Mouse (Mus musculus) layer of hippocampus, adult 8-10 months (tissue): ENCODE measurements around the gene Aprt. TPM values are rescaled to one million over a fixed set of nuclear protein-coding genes. Genes with fewer than 3 reads are reported as not detected.

Source experiments
- DNase-seq, 2 experiments: peaks; one replicate each; pipeline ENCODE4 v3.0.0; 2022; ENCODE audit warnings: low spot score in 2 of 2
- microRNA-seq, 2 experiments: library from miRNA; unstranded; fragments of <30 nt; microRNA quantifications; one replicate each; pipeline ENCODE4 v1.2.0; 2022
- total RNA-seq, 4 experiments: library from RNA; stranded (reverse); gene quantifications; 2 replicates each; pipeline ENCODE4 v1.2.4; 2022

Aprt gene
- total RNA-seq, 4 experiments from 2014 or later, result 56.8 to 69.3 (median 60.2) TPM

DNA sequence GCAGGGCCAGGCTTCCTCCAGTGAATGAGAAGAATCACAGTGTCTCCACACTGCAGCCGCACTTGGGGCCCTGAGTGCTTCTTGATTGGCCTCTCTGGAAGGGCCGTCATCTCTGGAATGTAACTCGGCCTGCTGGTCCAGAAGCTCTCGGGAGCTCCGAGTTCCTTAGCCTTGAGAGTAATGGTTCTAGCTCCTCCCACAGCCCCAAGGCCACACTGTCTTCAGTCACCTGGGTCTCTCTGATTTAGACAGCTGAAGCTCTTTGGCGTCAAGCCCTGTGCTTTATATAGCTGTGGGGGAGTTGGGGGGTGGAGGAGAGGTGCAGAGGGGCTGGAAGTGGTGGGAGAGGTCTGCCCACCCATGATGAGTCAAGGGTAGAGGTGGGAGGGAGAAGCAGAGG, 39.7 kb downstream of the Aprt start:
- DNase-seq, result no peak

DNA sequence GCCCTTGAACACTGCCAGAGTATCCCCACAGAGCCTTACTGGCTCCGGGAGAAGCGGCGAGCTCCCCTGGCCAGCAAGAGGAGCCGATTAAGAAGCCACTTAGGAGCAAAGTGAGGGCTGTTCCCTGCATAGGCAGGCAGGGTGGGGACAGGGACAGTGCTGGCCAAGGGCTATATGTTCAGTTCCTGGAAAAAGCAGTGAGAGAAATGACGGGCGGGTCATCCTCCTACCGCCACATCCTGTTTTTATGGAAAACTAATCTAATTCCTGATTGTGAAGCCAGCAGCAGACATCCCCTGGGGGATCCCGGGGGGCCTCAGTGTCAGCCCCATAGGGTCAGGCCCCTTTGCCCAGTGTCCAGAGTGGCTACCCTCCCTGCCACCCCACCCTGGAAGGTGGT, 45.4 kb downstream of the Aprt start:
- no peak for DNase-seq

DNA sequence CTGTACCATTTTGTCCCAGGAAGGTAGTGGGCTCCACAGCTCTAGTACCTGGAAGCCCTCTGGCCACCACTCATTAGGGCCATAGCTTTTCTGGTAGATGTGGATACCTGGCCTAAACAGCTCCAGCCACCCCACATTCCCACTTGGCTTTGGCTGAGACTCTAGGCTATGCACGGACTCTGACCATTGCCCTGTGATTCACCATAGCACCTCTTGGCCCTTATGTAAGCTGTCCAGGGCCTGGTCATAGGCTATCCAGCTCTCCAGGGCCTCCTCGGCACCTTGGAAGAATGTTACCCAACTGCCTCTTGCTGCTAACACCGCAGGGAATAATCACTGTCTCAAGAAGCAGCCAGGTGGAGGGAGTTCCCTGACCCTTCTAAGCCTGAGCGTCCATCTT, 47.5 kb downstream of the Aprt start:
- DNase-seq, result no peak

DNA sequence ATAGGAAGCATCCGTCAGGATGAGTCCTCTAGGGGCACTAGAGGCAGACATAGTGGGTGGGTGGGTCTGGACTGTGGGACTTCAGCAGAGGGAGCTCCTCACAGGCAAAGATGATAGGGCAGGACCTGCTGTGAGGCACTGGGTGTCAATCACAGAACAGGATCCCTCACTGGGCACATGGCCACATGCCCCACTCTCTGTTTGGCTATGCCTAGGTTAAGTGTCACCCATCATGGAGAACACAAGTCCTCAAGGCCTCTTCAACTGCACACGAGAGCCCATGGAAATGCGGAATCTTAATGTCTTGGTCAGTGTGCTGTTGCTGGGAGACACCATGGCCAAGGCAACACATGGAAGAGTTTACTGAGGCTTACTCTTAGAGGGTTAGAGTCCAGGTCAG, 48.8 kb downstream of the Aprt start:
- no peak for DNase-seq

DNA sequence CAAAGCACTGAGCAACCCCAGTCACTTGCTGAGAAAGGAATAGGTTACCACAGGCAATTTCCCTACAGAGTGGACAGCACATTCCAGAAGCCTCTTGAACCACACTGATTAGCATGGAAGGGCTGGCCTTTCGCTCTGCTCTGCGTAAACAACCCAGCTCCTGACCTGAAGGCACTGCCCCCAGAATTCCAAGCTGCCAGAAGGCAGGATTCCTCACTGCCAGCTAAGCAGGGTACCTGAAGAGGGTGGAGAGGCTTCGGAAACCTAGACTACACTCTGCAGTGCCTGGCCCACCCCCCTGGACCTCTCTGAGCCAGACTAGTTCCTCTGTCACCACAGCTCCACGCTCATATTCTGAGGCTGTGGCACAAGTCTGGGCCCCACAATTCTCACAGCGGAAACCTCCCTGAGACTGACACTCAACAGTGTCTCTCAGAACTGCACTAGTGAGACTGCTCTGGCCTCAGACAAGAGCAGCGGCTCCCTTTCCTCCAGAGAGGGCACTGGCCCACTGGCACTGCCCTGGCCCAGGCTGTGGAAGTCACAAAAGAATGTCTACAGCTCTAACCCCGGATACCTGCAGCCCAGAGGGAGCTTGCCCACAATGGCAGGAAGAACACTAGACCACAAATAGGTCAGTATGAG, 50.1 kb downstream of the Aprt start:
- no peak for DNase-seq

DNA sequence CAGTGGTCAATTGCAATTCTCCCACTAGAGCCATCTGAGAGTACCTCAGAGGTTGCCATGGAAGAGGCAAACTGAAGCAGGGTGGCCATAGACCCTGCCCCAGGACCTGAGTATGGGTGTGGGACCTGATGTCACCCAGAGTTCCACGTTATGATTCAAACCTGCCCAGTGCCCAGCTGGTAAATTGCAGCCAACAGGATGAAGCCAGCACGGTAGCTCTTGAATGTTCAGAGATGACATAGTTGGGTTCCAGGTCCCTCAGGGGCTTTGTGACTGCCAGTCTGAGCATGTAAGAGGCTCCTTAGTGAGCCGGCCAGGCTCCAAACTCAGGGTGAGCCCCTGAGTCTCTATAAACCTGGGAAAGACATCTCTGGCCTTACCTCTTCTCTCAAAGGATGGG, 50.6 kb downstream of the Aprt start:
- DNase-seq, result no peak

DNA sequence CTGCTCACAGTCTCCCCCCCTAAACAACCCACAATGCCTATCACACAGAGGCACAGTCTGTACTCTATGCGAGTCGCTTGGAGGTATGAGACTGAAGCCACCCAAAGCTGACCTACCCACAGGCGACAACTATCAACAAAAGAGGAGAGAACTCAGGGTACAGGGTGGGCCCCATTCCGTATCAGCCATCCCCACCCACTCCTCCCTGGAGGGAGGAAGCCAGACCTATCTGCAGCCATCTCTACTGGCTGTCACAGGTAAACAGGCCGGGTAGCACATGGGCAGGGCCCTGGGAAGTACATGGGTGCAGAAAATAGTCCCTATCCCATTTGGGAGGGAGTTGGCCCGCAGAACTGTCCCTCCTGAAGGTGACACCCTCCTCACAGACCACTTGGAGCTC, 51.7 kb downstream of the Aprt start:
- no peak for DNase-seq

Small RNAs within 50 kb of the gene (microRNA-seq; reads per million reads assigned to microRNA genes)
- 0 reads per million in 2 experiments for gene Mir6396

Other genes with a start within 250 kb of the Aprt start
- 1 to 10 TPM in 3 of 4 experiments, under 1 TPM in 1; 0.31 to 1.8 (median 1.4) TPM for gene Trhr2, start 216.2 kb downstream of the Aprt start, total RNA-seq
- gene Zc3h18, start 200.3 kb downstream of the Aprt start, total RNA-seq, result 10 to 100 TPM; 39.6 to 42.7 (median 40.9) TPM
- not detected for gene Il17c, start 154.9 kb downstream of the Aprt start, total RNA-seq
- gene Cyba, start 144.0 kb downstream of the Aprt start, total RNA-seq, result 10 to 100 TPM in 3 of 4 experiments, 1 to 10 TPM in 1; 7.4 to 54.9 (median 25.7) TPM
- gene Mvd, start 133.5 kb downstream of the Aprt start, total RNA-seq, result 10 to 100 TPM; 19.0 to 36.1 (median 25.0) TPM
- not detected for gene Snai3, start 116.2 kb downstream of the Aprt start, total RNA-seq
- 10 to 100 TPM; 26.9 to 40.7 (median 31.3) TPM for gene Rnf166, start 100.8 kb downstream of the Aprt start, total RNA-seq
- 10 to 100 TPM; 23.4 to 31.5 (median 27.6) TPM for gene Ctu2, start 100.8 kb downstream of the Aprt start, total RNA-seq
- 1 to 10 TPM; 4.6 to 7.0 (median 4.9) TPM for gene Piezo1, start 25.6 kb downstream of the Aprt start, total RNA-seq
- 1 to 10 TPM; 1.4 to 2.4 (median 1.7) TPM for gene Cdt1, start 8.9 kb downstream of the Aprt start, total RNA-seq
- gene Galns, start 34.6 kb upstream of the Aprt start, total RNA-seq, result 10 to 100 TPM in 2 of 4 experiments, 1 to 10 TPM in 2; 8.0 to 16.5 (median 11.9) TPM
- gene Trappc2l, start 34.7 kb upstream of the Aprt start, total RNA-seq, result 10 to 100 TPM; 72.6 to 90.6 (median 75.3) TPM
- not detected for gene Pabpn1l, start 45.8 kb upstream of the Aprt start, total RNA-seq
- gene Cbfa2t3, start 122.2 kb upstream of the Aprt start, total RNA-seq, result 10 to 100 TPM; 30.0 to 39.0 (median 37.0) TPM
- 10 to 100 TPM; 21.9 to 26.7 (median 23.9) TPM for gene Acsf3, start 198.6 kb upstream of the Aprt start, total RNA-seq